Mouse (Mus musculus) kidney, postnatal 36 days (tissue): ENCODE measurements around the gene 9230104L09Rik.

ENCODE experiments used
- DNase-seq, 2 experiments: peaks; one replicate each; pipeline ENCODE4 v3.0.0; 2021 to 2022; ENCODE audit warnings: mixed read lengths in 2 of 2

Gene 9230104L09Rik

GRCm38 (mm10) chr2:148864966-148865365 lies at the start of gene 9230104L09Rik:
9230104L09Rik (minus strand) TSS chr2:148865038.
- DNase-seq: no peak

GRCm38 (mm10) chr2:148902286-148902685 lies 37.4 kb upstream of the 9230104L09Rik start:
- DNase-seq: peak; percentile 55 to 86

DNA sequence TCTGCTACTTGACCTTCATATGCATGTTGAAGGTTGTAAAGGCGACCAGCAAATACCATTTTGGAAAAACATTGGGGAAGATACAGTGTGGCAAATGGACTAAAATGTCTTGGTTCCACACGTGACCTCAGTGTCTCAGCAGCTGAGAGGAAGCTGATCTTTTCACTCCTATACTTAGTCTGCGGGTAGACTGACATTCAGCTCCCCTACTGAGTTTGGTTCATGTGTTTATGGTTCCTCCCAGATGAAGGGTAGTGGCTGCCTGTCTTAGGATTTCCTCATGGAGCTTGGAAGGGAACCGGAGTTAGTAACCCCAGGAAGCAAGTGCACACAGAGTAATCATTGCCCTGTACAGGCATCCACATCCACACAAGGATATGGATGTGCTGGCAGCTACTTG lies 35.5 kb upstream of the 9230104L09Rik start:
- DNase-seq: no peak

- DNase-seq: no peak
Observed at GRCm38 (mm10) chr2:148896219-148896618, 31.4 kb upstream of the 9230104L09Rik start.

- no peak for DNase-seq
Observed at GRCm38 (mm10) chr2:148893107-148893506, 28.3 kb upstream of the 9230104L09Rik start.

DNA sequence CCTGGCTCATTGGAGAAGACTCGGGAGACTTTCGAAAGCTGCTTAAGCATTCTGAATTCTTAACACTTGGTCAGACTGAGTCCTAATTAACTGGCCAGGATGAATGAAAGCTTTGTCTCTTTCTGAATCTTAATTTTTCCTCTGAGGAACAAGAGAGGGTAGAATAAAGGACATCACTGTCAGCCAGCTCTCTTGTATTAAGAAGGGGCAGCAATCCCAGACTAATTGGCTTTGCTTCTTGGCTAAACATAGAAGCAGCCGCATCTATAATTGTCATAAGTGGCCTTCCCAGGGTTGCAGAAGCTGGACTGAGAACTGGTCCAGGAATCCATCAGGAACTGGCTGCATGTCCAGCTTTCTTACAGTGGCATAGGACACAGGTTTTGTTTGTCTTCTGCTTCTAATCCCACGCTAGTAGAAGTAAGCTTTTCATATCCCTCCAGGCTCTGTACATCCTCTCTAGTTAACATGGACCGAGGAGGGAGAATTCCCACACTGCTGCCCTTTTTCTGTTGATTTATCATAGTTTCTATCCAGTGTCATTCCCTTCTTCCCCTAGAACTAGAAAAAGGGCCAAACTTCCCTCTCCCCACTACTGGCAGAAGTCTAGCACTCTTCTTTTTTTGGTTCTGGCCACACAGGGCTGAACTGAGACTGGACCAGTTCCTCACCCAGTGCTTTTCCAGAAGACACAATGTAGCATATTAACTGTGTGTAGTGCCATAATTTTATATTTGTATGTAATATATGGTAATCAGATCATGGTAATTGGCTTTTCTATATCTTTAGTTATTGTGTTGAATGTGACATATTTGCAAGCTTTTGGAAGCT lies 25.4 kb upstream of the 9230104L09Rik start:
- DNase-seq: no peak

- DNase-seq: no peak
Observed at GRCm38 (mm10) chr2:148889331-148890010, 24.6 kb upstream of the 9230104L09Rik start.

GRCm38 (mm10) chr2:148888872-148889271 lies 24.0 kb upstream of the 9230104L09Rik start:
- DNase-seq: no peak

- DNase-seq: no peak
Observed at GRCm38 (mm10) chr2:148884738-148885137, 19.9 kb upstream of the 9230104L09Rik start.

DNA sequence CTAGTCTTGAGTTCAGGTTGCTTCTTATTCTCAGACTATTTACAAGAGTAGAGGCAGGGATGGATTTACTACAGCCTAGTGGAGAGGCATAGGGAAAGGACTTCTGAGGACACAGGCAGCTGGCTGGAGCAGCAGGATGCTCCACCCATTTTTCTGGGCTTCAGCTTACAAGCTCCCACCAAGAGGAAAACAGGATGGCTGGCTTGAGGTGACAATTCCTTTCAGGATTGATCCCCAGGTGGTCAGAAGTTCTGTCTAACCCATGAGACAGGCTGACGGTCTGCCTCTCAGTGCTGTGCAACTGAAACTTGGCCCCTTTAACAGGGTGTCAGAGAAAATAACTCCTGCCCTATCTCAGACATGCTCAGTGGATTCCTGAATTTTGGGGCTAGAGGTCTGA lies 14.4 kb upstream of the 9230104L09Rik start:
- peak; percentile 48 to 54 for DNase-seq

GRCm38 (mm10) chr2:148878641-148879130 lies 13.8 kb upstream of the 9230104L09Rik start:
- DNase-seq: no peak

GRCm38 (mm10) chr2:148877016-148877770 lies 12.4 kb upstream of the 9230104L09Rik start:
- peak; percentile 54 to 75 for DNase-seq

- DNase-seq: peak; percentile 96 to 98
Observed at GRCm38 (mm10) chr2:148875335-148875811, 10.5 kb upstream of the 9230104L09Rik start, which contains the start of gene Cst3. Cst3 (minus strand) TSS chr2:148875692.

GRCm38 (mm10) chr2:148874617-148875334 lies 9.9 kb upstream of the 9230104L09Rik start:
- peak; percentile 50 to 53 for DNase-seq

- DNase-seq: no peak
Observed at GRCm38 (mm10) chr2:148874224-148874616, 9.4 kb upstream of the 9230104L09Rik start.

- DNase-seq: no peak
Observed at GRCm38 (mm10) chr2:148872860-148873259, 8.0 kb upstream of the 9230104L09Rik start.

GRCm38 (mm10) chr2:148870526-148870925 lies 5.7 kb upstream of the 9230104L09Rik start:
- no peak for DNase-seq

GRCm38 (mm10) chr2:148868959-148869358 lies 4.1 kb upstream of the 9230104L09Rik start:
- DNase-seq: no peak

- no peak for DNase-seq
Observed at GRCm38 (mm10) chr2:148861693-148862092, 3.1 kb downstream of the 9230104L09Rik start.

DNA sequence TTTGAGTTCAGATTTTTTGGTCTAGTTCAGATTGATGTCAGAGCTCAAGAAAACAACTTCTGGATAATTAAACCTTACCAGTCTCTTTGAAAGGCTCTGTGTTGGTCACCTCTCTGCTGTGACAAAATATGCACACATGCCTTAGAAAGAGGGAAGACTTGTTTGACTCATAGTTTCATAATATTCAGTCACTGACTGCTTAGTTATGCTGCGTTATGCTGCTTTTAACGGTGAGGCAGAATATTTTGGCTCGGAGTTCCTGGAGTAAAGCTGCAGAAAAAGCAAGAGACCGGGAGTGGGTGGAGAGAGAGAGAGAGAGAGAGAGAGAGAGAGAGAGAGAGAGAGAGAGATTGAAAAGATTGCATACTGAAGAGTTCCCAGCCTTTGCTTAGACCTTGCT lies 3.8 kb downstream of the 9230104L09Rik start:
- DNase-seq: no peak

GRCm38 (mm10) chr2:148857506-148857905 lies 7.3 kb downstream of the 9230104L09Rik start:
- DNase-seq: no peak
